Mouse (Mus musculus): ENCODE data around the gene Eral1.

Eral1 gene

GRCm38 (mm10) chr11:78079961-78080921 lies at the start of gene Eral1:
Eral1 (minus strand) TSS chr11:78080383.
- DNase-seq: peak; percentile 90 to 94

GRCm38 (mm10) chr11:78129458-78129857 lies 49.3 kb upstream of the Eral1 start:
- no peak for DNase-seq

GRCm38 (mm10) chr11:78126739-78127138 lies 46.6 kb upstream of the Eral1 start:
- DNase-seq: no peak

GRCm38 (mm10) chr11:78125691-78126090 lies 45.5 kb upstream of the Eral1 start:
- no peak for DNase-seq

- no peak for DNase-seq
Observed at GRCm38 (mm10) chr11:78123782-78124181, 43.6 kb upstream of the Eral1 start.

GRCm38 (mm10) chr11:78122815-78123214 lies 42.6 kb upstream of the Eral1 start:
- DNase-seq: no peak

GRCm38 (mm10) chr11:78121176-78121575 lies 41.0 kb upstream of the Eral1 start:
- DNase-seq: peak in 1 of 2 experiments; percentile 52

- DNase-seq: no peak
Observed at GRCm38 (mm10) chr11:78119898-78120297, 39.7 kb upstream of the Eral1 start.

- no peak for DNase-seq
Observed at GRCm38 (mm10) chr11:78118467-78118866, 38.3 kb upstream of the Eral1 start.

- no peak for DNase-seq
Observed at GRCm38 (mm10) chr11:78116146-78116410, 35.9 kb upstream of the Eral1 start.

GRCm38 (mm10) chr11:78115367-78116145 lies 35.4 kb upstream of the Eral1 start:
- DNase-seq: peak; percentile 97 to 99

GRCm38 (mm10) chr11:78114676-78115366 lies 34.6 kb upstream of the Eral1 start:
- no peak for DNase-seq

GRCm38 (mm10) chr11:78113616-78114015 lies 33.4 kb upstream of the Eral1 start:
- no peak for DNase-seq

GRCm38 (mm10) chr11:78104501-78104900 lies 24.3 kb upstream of the Eral1 start:
- DNase-seq: no peak

- peak in 1 of 2 experiments; percentile 54 for DNase-seq
Observed at GRCm38 (mm10) chr11:78102958-78103747, 23.0 kb upstream of the Eral1 start.

GRCm38 (mm10) chr11:78102142-78102541 lies 22.0 kb upstream of the Eral1 start:
- no peak for DNase-seq

- DNase-seq: no peak
Observed at GRCm38 (mm10) chr11:78100746-78101145, 20.6 kb upstream of the Eral1 start.

- DNase-seq: no peak
Observed at GRCm38 (mm10) chr11:78097077-78097476, 16.9 kb upstream of the Eral1 start.

GRCm38 (mm10) chr11:78095144-78095516 lies 14.9 kb upstream of the Eral1 start:
- no peak for DNase-seq

GRCm38 (mm10) chr11:78094504-78095143 lies 14.4 kb upstream of the Eral1 start, which contains the start of gene Fam222b:
Fam222b (plus strand) TSS chr11:78094660.
- DNase-seq: peak; percentile 93 to 97

GRCm38 (mm10) chr11:78094137-78094503 lies 13.9 kb upstream of the Eral1 start:
- DNase-seq: no peak

GRCm38 (mm10) chr11:78087756-78088281 lies 7.6 kb upstream of the Eral1 start:
- no peak for DNase-seq
